Mouse (Mus musculus) heart, postnatal 0 days (tissue): ENCODE data around the gene Dnaaf5. TPM values are rescaled to one million over a fixed set of nuclear protein-coding genes. Genes with fewer than 3 reads are reported as not detected.

Experiments
- ATAC-seq: fragments of 200-750 bp; cut with Nextera tagmentation; 2 replicates; pipeline ENCODE4 v1.8.0; 2017; ENCODE audit warnings: low read depth, moderate number of reproducible peaks, moderate library complexity; ENCODE audit not compliant: insufficient read depth
- DNase-seq: peaks from one replicate; pipeline ENCODE4 v3.0.0-alpha.2; 2016; ENCODE audit warnings: low spot score
- H3K27ac ChIP-seq: fragments of 300-500 bp; sonication (generic); 2 replicates; pipeline ENCODE4 v1.5.1; 2014; ENCODE audit warnings: low read depth, mild to moderate bottlenecking
- H3K27me3 ChIP-seq: fragments of 300-500 bp; sonication (generic); 2 replicates; pipeline ENCODE4 v1.6.1; 2014; ENCODE audit warnings: low read length, mixed read lengths; ENCODE audit not compliant: control insufficient read depth, insufficient read depth
- H3K36me3 ChIP-seq: fragments of 300-500 bp; sonication (generic); replicated peaks from 2 replicates; pipeline ENCODE4 v1.6.1; 2014; ENCODE audit warnings: low read length, mixed read lengths; ENCODE audit not compliant: control insufficient read depth, insufficient read depth
- H3K4me1 ChIP-seq: fragments of 300-500 bp; sonication (generic); 2 replicates; pipeline ENCODE4 v1.6.1; 2014; ENCODE audit warnings: antibody characterized with exemption; ENCODE audit not compliant: control insufficient read depth, insufficient read depth
- H3K4me2 ChIP-seq: fragments of 300-500 bp; sonication (generic); 2 replicates; pipeline ENCODE4 v1.6.1; 2014; ENCODE audit warnings: low read depth, mild to moderate bottlenecking, low read length, moderate library complexity
- H3K4me3 ChIP-seq: fragments of 300-500 bp; sonication (generic); 2 replicates; pipeline ENCODE4 v1.5.1; 2014; ENCODE audit warnings: low read depth, low read length
- H3K9ac ChIP-seq: fragments of 300-500 bp; sonication (generic); replicated peaks from 2 replicates; pipeline ENCODE4 v1.6.1; 2014; ENCODE audit warnings: low read depth, low read length, mixed read lengths
- H3K9me3 ChIP-seq: fragments of 300-500 bp; sonication (generic); replicated peaks from 2 replicates; pipeline ENCODE4 v1.6.1; 2016; ENCODE audit warnings: low read length; ENCODE audit not compliant: control insufficient read depth
- CTCF ChIP-seq: IDR thresholded peaks from 2 replicates; pipeline ENCODE4 v1.5.1; 2016; ENCODE audit warnings: antibody characterized with exemption, control low read depth, low read depth
- EP300 ChIP-seq: IDR thresholded peaks from 2 replicates; pipeline ENCODE4 v1.6.1; 2016; ENCODE audit warnings: antibody characterized with exemption, low read depth
- WGBS: fragments of 180-500 bp; shearing (Covaris S2); extraction: QIAGEN DNeasy Blood & Tissue Kit; methylation state at CpG from one replicate; pipeline ENCODE4 v1.1.7; 2014; 5-methylcytosine and 5-hydroxymethylcytosine counted together
- polyA plus RNA-seq: library from polyadenylated mRNA; unstranded; fragments of >200 nt; fragmentation: Nextera tagmentation; extraction: Ambion mirVana; gene quantifications from 2 replicates; pipeline ENCODE4 v1.2.1, GENCODE M21; 2015
- total RNA-seq: library from RNA; depleted of rRNA; stranded (reverse); fragments of >200 nt; gene quantifications from 2 replicates; pipeline ENCODE4 v1.2.3, GENCODE M21; 2014; ENCODE audit warnings: low replicate concordance

The Dnaaf5 gene
- total and polyA plus RNA-seq, 2 experiments from 2014 or later, result 2.3 to 23.0 TPM

- no peak overlapping the region for H3K4me3 ChIP-seq
- DNase-seq (no peak), ATAC-seq (no peak)
- TF ChIP-seq EP300 (no peak), CTCF (no peak)
- no peaks in the 10 kb centered on the region for H3K27me3 ChIP-seq
- H3K4me2 ChIP-seq, result no peak overlapping the region
- H3K4me1 ChIP-seq, result no peaks in the 10 kb centered on the region
- H3K27ac ChIP-seq, result no peak overlapping the region
- peaks cover 16% of the 10 kb centered on the region for H3K36me3 ChIP-seq
- H3K9me3 ChIP-seq, result no peaks in the 10 kb centered on the region
- H3K9ac ChIP-seq, result no peak overlapping the region
These were observed 64.3 kb downstream of the Dnaaf5 start for GRCm38 (mm10) chr5:139214298-139214697.

- Histone ChIP-seq H3K9ac (no peak overlapping the region), H3K9me3 (no peaks in the 10 kb centered on the region), H3K27me3 (no peaks in the 10 kb centered on the region), H3K4me3 (no peak overlapping the region), H3K36me3 (peaks cover 15% of the 10 kb centered on the region), H3K4me2 (no peak overlapping the region), H3K4me1 (0 out of 2 replicates have a peak, but pooled peaks cover 5% of the 10 kb centered on the region), H3K27ac (no peak overlapping the region)
- DNase-seq, result no peak
- ATAC-seq, result no peak
- TF ChIP-seq EP300, result no peak
- WGBS, result 93% methylated on average over 5 of the region's 5 CpGs
These were observed 65.2 kb downstream of the Dnaaf5 start for GRCm38 (mm10) chr5:139215184-139215583.

- no peaks in the 10 kb centered on the region for H3K9me3 ChIP-seq
- H3K27ac ChIP-seq, result no peak overlapping the region
- no peak overlapping the region for H3K4me2 ChIP-seq
- 55% methylated on average over 2 of the region's 2 CpGs for WGBS
- TF ChIP-seq EP300 (no peak), CTCF (no peak)
- no peak for DNase-seq
- peaks cover 9% of the 10 kb centered on the region; the same call in 1 of the 2 replicates for H3K36me3 ChIP-seq
- no peaks in the 10 kb centered on the region for H3K27me3 ChIP-seq
- no peak for ATAC-seq
- 0 out of 2 replicates have a peak, but pooled peaks cover 8% of the 10 kb centered on the region for H3K4me1 ChIP-seq
- no peak overlapping the region for H3K4me3 ChIP-seq
- no peak overlapping the region for H3K9ac ChIP-seq
These were observed 66.1 kb downstream of the Dnaaf5 start for GRCm38 (mm10) chr5:139216121-139216520.

GRCm38 (mm10) chr5:139216774-139217173 is 66.8 kb downstream of the Dnaaf5 start:
- ATAC-seq (no peak), DNase-seq (no peak)
- H3K9ac ChIP-seq, result no peak overlapping the region
- H3K4me3 ChIP-seq, result no peak overlapping the region
- 78% methylated on average over 3 of the region's 3 CpGs for WGBS
- 0 out of 2 replicates have a peak, but pooled peaks cover 8% of the 10 kb centered on the region for H3K4me1 ChIP-seq
- H3K27ac ChIP-seq, result no peak overlapping the region
- H3K27me3 ChIP-seq, result no peaks in the 10 kb centered on the region
- no peaks in the 10 kb centered on the region for H3K9me3 ChIP-seq
- no peak overlapping the region for H3K4me2 ChIP-seq
- TF ChIP-seq EP300 (no peak), CTCF (no peak)
- peaks cover 15% of the 10 kb centered on the region for H3K36me3 ChIP-seq

GRCm38 (mm10) chr5:139220006-139220515 is 70.0 kb downstream of the Dnaaf5 start:
- TF ChIP-seq EP300, result no peak
- no peak for TF ChIP-seq CTCF
- Histone ChIP-seq H3K27ac (peak overlapping the region; percentile 33), H3K36me3 (peaks cover 39% of the 10 kb centered on the region), H3K9ac (no peak overlapping the region), H3K4me3 (no peak overlapping the region), H3K4me1 (0 out of 2 replicates have a peak, but pooled peaks cover 8% of the 10 kb centered on the region), H3K9me3 (no peaks in the 10 kb centered on the region), H3K4me2 (no peak overlapping the region), H3K27me3 (no peaks in the 10 kb centered on the region)
- DNase-seq (no peak), ATAC-seq (no peak)
- WGBS, result 55% methylated on average over 4 of the region's 4 CpGs

- peak; percentile 83 for TF ChIP-seq EP300
- TF ChIP-seq CTCF, result no peak
- DNase-seq, result no peak
- H3K4me3 ChIP-seq, result no peak overlapping the region
- H3K27me3 ChIP-seq, result no peaks in the 10 kb centered on the region
- H3K9me3 ChIP-seq, result no peaks in the 10 kb centered on the region
- whole genome bisulfite sequencing, result 85% methylated on average over 4 of the region's 4 CpGs
- 0 out of 2 replicates have a peak, but pooled peaks cover 8% of the 10 kb centered on the region for H3K4me1 ChIP-seq
- H3K9ac ChIP-seq, result no peak overlapping the region
- ATAC-seq, result peak; percentile 24; the same call in 1 of the 2 replicates
- H3K36me3 ChIP-seq, result peaks cover 44% of the 10 kb centered on the region
- H3K27ac ChIP-seq, result peak overlapping the region; percentile 33
- no peak overlapping the region for H3K4me2 ChIP-seq
These were observed 70.6 kb downstream of the Dnaaf5 start for GRCm38 (mm10) chr5:139220610-139221009.
